Mouse (Mus musculus): ENCODE results near the gene Smurf2.

DNA sequence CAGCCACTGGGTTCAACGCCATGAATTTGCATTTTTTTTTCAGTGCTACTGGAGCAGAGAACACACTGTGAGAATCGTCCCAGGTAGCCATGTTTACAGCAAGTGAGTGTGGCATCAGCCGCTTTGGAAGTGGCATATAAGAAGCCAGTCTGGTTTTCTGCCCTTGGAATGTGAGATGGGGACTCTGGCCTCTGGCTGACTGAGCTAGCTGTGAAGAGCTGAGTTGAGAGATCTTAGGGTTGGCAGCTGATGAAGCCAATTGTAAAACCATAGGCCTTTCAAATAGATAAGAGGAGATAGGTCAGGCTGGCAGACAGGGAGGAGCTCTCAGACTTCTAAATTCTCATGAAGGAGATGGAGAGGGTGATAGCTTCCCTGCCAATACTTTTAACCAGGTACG is 6.2 kb upstream of the Smurf2 start:
- TF ChIP-seq POLR2A (IDR thresholded peaks at IDR 0.05; ENCODE audit: low read depth, low read length) (no peak), CTCF (IDR thresholded peaks at IDR 0.05; ENCODE audit: borderline replicate concordance, insufficient read depth, low read length) (no peak)

Measured in embryonic fibroblast, embryonic 13.5 days (primary cell).